Mouse (Mus musculus): ENCODE data around the gene Fam92a.

DNA sequence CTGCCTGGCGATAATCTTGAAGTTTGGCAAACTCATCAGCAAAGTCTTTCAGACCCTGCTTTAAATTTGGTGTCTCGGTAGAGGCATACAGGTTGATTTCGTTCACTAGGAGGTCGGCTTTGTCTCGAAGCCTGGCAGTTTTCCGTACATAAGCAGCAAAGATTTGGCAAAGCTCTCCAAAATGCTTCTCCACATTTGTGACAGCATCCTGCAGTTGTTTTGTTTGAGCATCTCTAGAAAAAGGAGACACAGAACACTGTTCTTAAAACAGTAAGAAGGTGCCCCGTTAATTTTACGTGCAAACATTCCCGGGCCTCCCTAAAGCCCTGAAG is 863 bp downstream of the Fam92a start:
- TF ChIP-seq POLR2A (IDR thresholded peaks at IDR 0.05; ENCODE audit: control insufficient read depth, extremely low read depth, insufficient read depth, low read length, poor library complexity), result no peak
- TF ChIP-seq CTCF (IDR thresholded peaks at IDR 0.05; ENCODE audit: borderline replicate concordance, control insufficient read depth, extremely low read depth, insufficient read depth, low read length, poor library complexity), result no peak

All from thymus, adult 2 months (tissue).